Mouse (Mus musculus) lung, postnatal 0 days (tissue): ENCODE results near the gene Crabp2. TPM values are rescaled to one million over a fixed set of nuclear protein-coding genes. Genes with fewer than 3 reads are reported as not detected.

Experiments
- ATAC-seq: fragments of 200-750 bp; cut with Nextera tagmentation; 2 replicates; pipeline ENCODE4 v1.8.0; 2017; ENCODE audit warnings: moderate library complexity
- DNase-seq: peaks from one replicate; pipeline ENCODE4 v3.0.0-alpha.2; 2016; ENCODE audit warnings: low spot score
- H3K27ac ChIP-seq: fragments of 300-500 bp; sonication (generic); 2 replicates; pipeline ENCODE4 v1.5.1; 2014; ENCODE audit warnings: antibody characterized with exemption, mild to moderate bottlenecking, low read length, mixed read lengths
- H3K27me3 ChIP-seq: fragments of 300-500 bp; sonication (generic); replicated peaks from 2 replicates; pipeline ENCODE4 v1.6.1; 2014; ENCODE audit warnings: low read length, mixed read lengths; ENCODE audit not compliant: insufficient read depth
- H3K36me3 ChIP-seq: fragments of 300-500 bp; sonication (generic); 2 replicates; pipeline ENCODE4 v1.6.1; 2014; ENCODE audit warnings: low read length, mixed read lengths; ENCODE audit not compliant: insufficient read depth
- H3K4me1 ChIP-seq: fragments of 300-500 bp; sonication (generic); 2 replicates; pipeline ENCODE4 v1.6.1; 2014; ENCODE audit warnings: antibody characterized with exemption, low read depth, low read length, mixed read lengths; ENCODE audit not compliant: insufficient read depth
- H3K4me2 ChIP-seq: fragments of 300-500 bp; sonication (generic); replicated peaks from 2 replicates; pipeline ENCODE4 v1.6.1; 2014; ENCODE audit warnings: low read depth, mild to moderate bottlenecking, low read length, moderate library complexity, mixed read lengths
- H3K4me3 ChIP-seq: fragments of 300-500 bp; sonication (generic); 2 replicates; pipeline ENCODE4 v1.5.1; 2014; ENCODE audit warnings: low read depth, low read length
- H3K9ac ChIP-seq: fragments of 300-500 bp; sonication (generic); replicated peaks from 2 replicates; pipeline ENCODE4 v1.6.1; 2014; ENCODE audit warnings: low read depth, mild to moderate bottlenecking
- H3K9me3 ChIP-seq: fragments of 300-500 bp; sonication (generic); 2 replicates; pipeline ENCODE4 v1.6.1; 2016; ENCODE audit warnings: low read length, mixed read lengths
- CTCF ChIP-seq: IDR thresholded peaks from 2 replicates; pipeline ENCODE4 v1.5.1; 2016; ENCODE audit warnings: antibody characterized with exemption, mild to moderate bottlenecking
- EP300 ChIP-seq: IDR thresholded peaks from 2 replicates; pipeline ENCODE4 v1.6.1; 2016; ENCODE audit warnings: antibody characterized with exemption, mild to moderate bottlenecking, control low read depth
- WGBS: fragments of 180-500 bp; shearing (Covaris S2); extraction: QIAGEN DNeasy Blood & Tissue Kit; methylation state at CpG from one replicate; pipeline ENCODE4 v1.1.7; 2014; 5-methylcytosine and 5-hydroxymethylcytosine counted together
- polyA plus RNA-seq: library from polyadenylated mRNA; unstranded; fragments of >200 nt; fragmentation: Nextera tagmentation; extraction: Ambion mirVana; gene quantifications from 2 replicates; pipeline ENCODE4 v1.2.1, GENCODE M21; 2015

Gene Crabp2
- polyA plus RNA-seq, 1 experiment from 2014 or later = 0.21 TPM

DNA sequence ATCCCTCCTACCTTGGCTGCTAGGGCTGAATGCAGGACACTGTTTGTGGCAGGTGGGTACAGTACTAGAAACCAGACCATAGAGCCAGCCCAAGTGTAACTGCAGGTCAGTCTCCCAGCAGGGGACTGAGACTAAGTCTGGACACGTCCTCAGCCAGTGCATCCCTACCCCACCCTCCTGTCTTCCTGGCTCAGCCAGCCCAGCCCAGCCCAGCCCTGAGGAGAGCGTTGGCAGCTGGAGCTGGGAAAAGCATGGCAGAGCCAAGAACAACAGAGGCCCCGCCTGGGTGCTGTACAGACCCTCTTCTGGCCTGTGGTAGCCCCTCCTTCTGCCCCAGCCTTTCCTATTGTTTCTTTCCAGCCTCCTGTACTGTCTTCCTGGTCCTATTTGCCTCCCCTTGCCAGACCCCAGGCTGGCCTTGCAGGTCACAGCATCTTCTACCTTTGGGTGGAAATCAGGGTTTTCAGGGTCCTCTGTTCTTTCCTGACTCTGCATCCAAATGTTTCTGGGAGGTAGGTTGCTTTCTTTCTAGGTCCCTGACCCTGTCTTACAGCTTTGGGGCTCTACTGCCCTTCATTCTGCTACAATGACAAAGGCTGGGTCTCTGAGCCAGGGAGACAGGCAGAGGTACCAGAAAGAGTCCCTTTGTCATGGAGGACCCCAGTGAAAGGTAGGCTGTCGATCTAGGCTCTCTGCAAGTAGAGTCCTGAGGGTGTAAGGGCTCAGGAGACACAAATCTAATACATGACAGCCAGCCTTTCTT, 3.4 kb upstream of the Crabp2 start:
- no peak overlapping the region for H3K4me2 ChIP-seq
- ATAC-seq (peak; percentile 42; the same call in 1 of the 2 replicates), DNase-seq (no peak)
- no peaks in the 10 kb centered on the region; the same call in 1 of the 2 replicates for H3K36me3 ChIP-seq
- peaks cover 14% of the 10 kb centered on the region; the same call in 1 of the 2 replicates for H3K27me3 ChIP-seq
- WGBS = 21% methylated on average over 4 of the region's 4 CpGs
- no peaks in the 10 kb centered on the region for H3K9me3 ChIP-seq
- no peak overlapping the region for H3K9ac ChIP-seq
- H3K4me3 ChIP-seq = no peak overlapping the region
- H3K27ac ChIP-seq = no peak overlapping the region
- TF ChIP-seq CTCF (no peak), EP300 (no peak)
- H3K4me1 ChIP-seq = peaks cover 18% of the 10 kb centered on the region

DNA sequence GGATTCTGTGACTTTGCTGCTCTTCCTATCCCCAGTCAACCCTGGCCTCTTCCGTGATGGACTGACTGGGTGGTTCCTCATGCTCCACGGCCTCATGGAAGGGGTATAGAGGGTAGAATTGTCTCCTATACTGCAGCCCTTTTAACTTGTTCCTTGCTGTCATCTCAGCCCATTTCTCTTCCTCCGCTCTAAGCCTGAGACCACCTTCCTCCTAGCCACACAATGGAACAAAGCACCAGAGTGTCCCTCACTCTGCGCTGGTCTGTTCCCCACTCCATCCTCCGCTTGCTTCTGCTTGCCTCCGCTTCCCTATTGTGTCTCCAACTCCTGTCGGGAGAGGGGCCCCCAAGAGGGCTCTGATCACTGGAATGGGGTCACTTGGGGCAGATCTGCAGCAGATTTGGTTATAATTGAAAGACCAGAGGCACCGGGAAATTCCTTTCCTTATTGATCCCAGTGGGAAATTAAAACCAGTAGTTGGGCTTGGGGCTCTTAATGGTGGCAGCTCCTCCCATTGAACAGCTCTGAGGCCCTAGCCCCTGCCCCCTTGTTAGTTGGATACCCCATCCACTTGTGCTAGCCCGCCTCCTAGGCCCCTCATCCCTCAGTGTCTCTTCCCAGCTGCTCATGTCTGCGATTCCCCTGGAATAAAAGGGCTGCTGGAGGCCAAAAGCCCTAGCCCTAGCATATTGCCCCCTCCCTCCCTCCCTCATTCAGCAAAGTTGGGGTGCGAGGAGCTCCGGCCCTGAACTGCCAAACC, 2.5 kb upstream of the Crabp2 start:
- peaks cover 14% of the 10 kb centered on the region; the same call in 1 of the 2 replicates for H3K27me3 ChIP-seq
- no peak overlapping the region for H3K4me3 ChIP-seq
- no peak overlapping the region for H3K4me2 ChIP-seq
- 40% methylated on average over 12 of the region's 12 CpGs for WGBS
- H3K27ac ChIP-seq = no peak overlapping the region
- H3K9me3 ChIP-seq = no peaks in the 10 kb centered on the region
- TF ChIP-seq CTCF (no peak), EP300 (no peak)
- DNase-seq (no peak), ATAC-seq (no peak)
- no peak overlapping the region for H3K9ac ChIP-seq
- no peaks in the 10 kb centered on the region for H3K36me3 ChIP-seq
- H3K4me1 ChIP-seq = peaks cover 18% of the 10 kb centered on the region

DNA sequence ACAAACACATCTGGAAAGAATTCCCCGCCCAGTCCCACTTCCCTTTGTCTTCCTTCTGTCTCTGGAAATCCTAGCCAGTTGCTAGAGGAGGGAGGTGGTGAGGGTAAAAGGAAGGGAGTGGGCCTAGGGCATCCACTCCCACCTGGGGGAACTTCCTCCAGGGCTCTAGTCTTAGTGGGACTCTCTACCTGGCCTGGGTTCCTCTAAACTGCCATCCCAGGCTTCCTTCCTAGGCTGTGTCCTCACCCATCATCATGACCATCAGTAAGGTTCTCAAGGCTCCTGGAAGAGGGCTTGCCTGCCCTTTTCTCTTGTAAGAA, 2.0 kb upstream of the Crabp2 start:
- DNase-seq (no peak), ATAC-seq (no peak)
- peaks cover 14% of the 10 kb centered on the region; the same call in 1 of the 2 replicates for H3K27me3 ChIP-seq
- H3K36me3 ChIP-seq = no peaks in the 10 kb centered on the region
- H3K27ac ChIP-seq = no peak overlapping the region
- H3K9ac ChIP-seq = no peak overlapping the region
- peaks cover 18% of the 10 kb centered on the region for H3K4me1 ChIP-seq
- H3K9me3 ChIP-seq = no peaks in the 10 kb centered on the region
- no peak overlapping the region for H3K4me2 ChIP-seq
- no peak overlapping the region for H3K4me3 ChIP-seq
- WGBS = 38% methylated on average over 1 of the region's 1 CpGs
- TF ChIP-seq CTCF (no peak), EP300 (no peak)

DNA sequence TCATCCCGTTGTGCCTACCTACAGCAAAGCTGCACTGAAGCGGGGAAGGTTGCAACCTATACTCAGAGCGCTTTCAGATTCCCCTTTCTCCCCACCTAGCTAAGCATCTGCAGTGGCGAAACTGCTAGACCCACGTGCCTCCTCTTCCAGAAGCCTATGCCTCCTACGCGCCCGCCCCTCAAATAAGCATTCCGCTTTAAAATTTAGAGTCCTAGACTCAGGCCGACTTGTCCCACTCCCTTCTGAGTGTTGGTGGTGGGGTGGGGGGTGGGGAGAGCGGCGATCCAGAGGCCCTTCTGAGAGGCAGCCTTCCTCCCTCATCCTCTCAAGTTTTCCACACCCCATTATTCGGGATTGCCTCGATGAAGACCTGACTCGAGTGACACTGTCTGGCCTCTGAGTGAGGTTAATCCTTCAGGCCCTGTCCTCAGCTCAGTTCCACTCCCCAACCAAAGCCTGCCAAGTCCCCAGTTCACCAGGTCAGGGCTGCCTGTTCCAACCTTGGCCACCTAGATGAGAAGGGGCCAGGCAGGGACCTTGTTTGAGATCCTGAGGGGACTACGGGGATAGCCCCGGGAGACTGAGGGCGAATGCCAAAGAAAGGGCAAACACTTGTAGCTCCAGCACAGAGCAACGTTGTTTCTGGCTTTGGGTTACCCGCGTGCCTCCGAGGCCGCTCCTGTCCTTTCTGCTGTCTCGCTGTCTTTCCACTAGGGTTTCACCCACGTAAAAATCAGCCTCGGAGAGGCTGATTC, 1.2 kb upstream of the Crabp2 start:
- H3K27me3 ChIP-seq = peaks cover 14% of the 10 kb centered on the region; the same call in 1 of the 2 replicates
- H3K4me1 ChIP-seq = peaks cover 18% of the 10 kb centered on the region
- ATAC-seq (no peak), DNase-seq (no peak)
- H3K4me3 ChIP-seq = 0 out of 2 replicates have a peak overlapping the region, but pooled peaks have one; percentile 5
- H3K4me2 ChIP-seq = peak overlapping the region; percentile 44
- no peaks in the 10 kb centered on the region for H3K36me3 ChIP-seq
- H3K9ac ChIP-seq = no peak overlapping the region
- no peaks in the 10 kb centered on the region for H3K9me3 ChIP-seq
- WGBS = 7% methylated on average over 26 of the region's 26 CpGs
- TF ChIP-seq CTCF (no peak), EP300 (no peak)
- H3K27ac ChIP-seq = no peak overlapping the region

DNA sequence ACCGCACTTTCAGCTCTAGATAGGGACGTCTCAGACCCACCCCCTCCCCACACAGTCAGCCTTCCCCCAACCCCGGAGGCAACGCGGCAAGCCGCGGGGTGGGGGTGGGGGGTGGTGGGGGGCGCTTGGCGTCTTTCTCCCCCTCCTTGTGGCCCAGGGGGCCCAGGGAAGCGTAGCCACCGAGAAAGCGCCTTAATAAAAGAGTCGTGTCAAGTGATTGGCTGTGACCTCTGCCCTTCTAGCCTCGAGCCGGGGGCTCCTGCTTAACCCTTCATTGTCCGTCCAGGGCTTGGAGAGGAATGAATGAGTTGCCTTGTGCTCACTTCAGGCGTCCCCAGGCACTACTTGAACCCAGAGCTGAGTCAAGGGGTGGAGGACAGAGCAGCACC, 661 bp upstream of the Crabp2 start:
- Histone ChIP-seq H3K27ac (no peak overlapping the region), H3K4me1 (peaks cover 18% of the 10 kb centered on the region), H3K4me2 (peak overlapping the region; percentile 44), H3K9ac (no peak overlapping the region), H3K4me3 (0 out of 2 replicates have a peak overlapping the region, but pooled peaks have one; percentile 5), H3K27me3 (peaks cover 14% of the 10 kb centered on the region; the same call in 1 of the 2 replicates), H3K36me3 (no peaks in the 10 kb centered on the region), H3K9me3 (no peaks in the 10 kb centered on the region)
- DNase-seq (no peak), ATAC-seq (no peak)
- WGBS = under 1% methylated on average over 13 of the region's 17 CpGs
- TF ChIP-seq EP300 (no peak), CTCF (no peak)
